8 mouse cellular contexts compared by ENCODE assay signal in genomic region chr5:112240761-112241160, GRCm38 (mm10). TPM values are rescaled to one million over a fixed set of nuclear protein-coding genes. Genes with fewer than 3 reads are reported as not detected.
DNase-seq lines count a peak whose midpoint lies in the region; ATAC-seq and TF ChIP-seq lines count a peak whose summit lies in the region.

No protein-coding gene starts in this region.

- no peak for TF ChIP-seq POLR2A in cortical plate, adult 2 months (IDR thresholded peaks at IDR 0.05; ENCODE audit: extremely low read depth, insufficient read depth, low read length)

- intact Hi-C loops in gastrocnemius, postnatal 14 days (cut with DNase I; ENCODE audit: low total_unique reads), result loop anchor here (2.0 to 5.0 kb wide), 2 partner anchors 94 to 187 kb away; no protein-coding TSS in a partner anchor

- TF ChIP-seq CTCF in cortical plate, adult 2 months (IDR thresholded peaks at IDR 0.05; ENCODE audit: extremely low read depth, insufficient read depth, low read length), result peak; percentile 94

- peak; percentile 51 for ATAC-seq in megakaryocyte-erythroid progenitor cell, adult 5-6 weeks (replicated peaks; ENCODE audit: low FRiP score, low TSS enrichment, poor library complexity, severe bottlenecking)

- peak; percentile 91 for DNase-seq in ZHBTc4 (ENCODE audit: low read depth, low spot score)
- peak; percentile 85 for DNase-seq in gastrocnemius, postnatal 14 days
- DNase-seq in induced T-regulatory cell, adult 2 months (ENCODE audit: low read depth), result peak; percentile 93
- DNase-seq in left cerebral cortex, adult 8-10 months (ENCODE audit: low spot score in 2 of 2), result peak; percentile 78 to 92
- DNase-seq in right cerebral cortex, postnatal 14 days, result peak; percentile 92
- DNase-seq in urinary bladder, postnatal 36 days (ENCODE audit: low spot score in 2 of 2), result peak; percentile 75 to 82

- H3K4me3 ChIP-seq in cortical plate, adult 2 months (ENCODE audit: insufficient read depth, low read length), result no peak overlapping the region

- 0 out of 2 replicates have a peak, but pooled peaks cover 2% of the 10 kb centered on the region for H3K4me1 ChIP-seq in cortical plate, adult 2 months (ENCODE audit: control insufficient read depth, insufficient read depth, low read length)

- H3K27ac ChIP-seq in cortical plate, adult 2 months (ENCODE audit: insufficient read depth, low read length), result no peak overlapping the region

RNA-seq across cellular contexts. Expression of gene Cryba4, which starts 11.6 kb away (rescaled TPM):
- polyA plus RNA-seq in cortical plate, adult 2 months (2012; rRNA removed), result 1.7 and 2.2 TPM in 2 replicates
- under 1 TPM; 0.42 to 0.68 TPM for total RNA-seq in gastrocnemius, postnatal 14 days (2021)
- total RNA-seq in left cerebral cortex, adult 8-10 months (2022), result 1 to 10 TPM in 1 of 4 experiments, under 1 TPM in 3; 0.51 to 1.5 (median 0.82) TPM
- not detected in 2 replicates for total RNA-seq in megakaryocyte-erythroid progenitor cell, adult 5-6 weeks (2014; fragmentation: Nextera tagmentation)
- not detected in 2 replicates for total RNA-seq in megakaryocyte-erythroid progenitor cell, adult 5-6 weeks (2017)

RNA-seq across cellular contexts. Expression of gene Crybb1, which starts 14.9 kb away (rescaled TPM):
- 7.5 and 8.2 TPM in 2 replicates for polyA plus RNA-seq in cortical plate, adult 2 months (2012; rRNA removed)
- total RNA-seq in gastrocnemius, postnatal 14 days (2021), result 1 to 10 TPM; 1.9 to 2.0 TPM
- 1 to 10 TPM; 4.3 to 8.2 (median 5.4) TPM for total RNA-seq in left cerebral cortex, adult 8-10 months (2022)
- not detected in 2 replicates for total RNA-seq in megakaryocyte-erythroid progenitor cell, adult 5-6 weeks (2014; fragmentation: Nextera tagmentation)
- not detected in 2 replicates for total RNA-seq in megakaryocyte-erythroid progenitor cell, adult 5-6 weeks (2017)

RNA-seq across cellular contexts. Expression of gene Tpst2, which starts 35.7 kb away (rescaled TPM):
- polyA plus RNA-seq in cortical plate, adult 2 months (2012; rRNA removed), result 31.4 and 35.4 TPM in 2 replicates
- 10 to 100 TPM; 17.4 to 23.4 TPM for total RNA-seq in gastrocnemius, postnatal 14 days (2021)
- 10 to 100 TPM; 33.8 to 43.3 (median 38.6) TPM for total RNA-seq in left cerebral cortex, adult 8-10 months (2022)
- 37.4 and 43.4 TPM in 2 replicates for total RNA-seq in megakaryocyte-erythroid progenitor cell, adult 5-6 weeks (2014; fragmentation: Nextera tagmentation)
- 17.6 and 27.3 TPM in 2 replicates for total RNA-seq in megakaryocyte-erythroid progenitor cell, adult 5-6 weeks (2017)
